ENCODE assay signal across 16 mouse cellular contexts in genomic region chr12:38854274-38854673, GRCm38 (mm10).
DNase-seq lines count a peak whose midpoint lies in the region; ATAC-seq lines count a peak whose summit lies in the region.
"Had no signal": no experiment of that assay in that cellular context is flagged by ENCODE, and none has a peak within 500 bp of the region (broad histone marks: within the 10 kb centered on the region; RNA-seq: fewer than 3 reads in every experiment).

No protein-coding gene starts in this region.

- H3K27ac ChIP-seq in embryonic facial prominence, embryonic 15.5 days (replicated peaks) = no peak overlapping the region
- no peak overlapping the region for H3K27ac ChIP-seq in intestine, embryonic 15.5 days
- H3K27ac ChIP-seq: gastrocnemius, adult 2 months; heart, adult 2 months; hindbrain, embryonic 15.5 days; limb, embryonic 15.5 days; midbrain, embryonic 12.5 days had no signal

- no peaks in the 10 kb centered on the region for H3K9me3 ChIP-seq in embryonic facial prominence, embryonic 15.5 days (replicated peaks)
- H3K9me3 ChIP-seq in intestine, embryonic 15.5 days = no peaks in the 10 kb centered on the region
- H3K9me3 ChIP-seq: hindbrain, embryonic 15.5 days; limb, embryonic 15.5 days; midbrain, embryonic 12.5 days had no signal

- H3K36me3 ChIP-seq in embryonic facial prominence, embryonic 15.5 days = no peaks in the 10 kb centered on the region
- H3K36me3 ChIP-seq in intestine, embryonic 15.5 days = no peaks in the 10 kb centered on the region
- H3K36me3 ChIP-seq: hindbrain, embryonic 15.5 days; midbrain, embryonic 12.5 days had no signal

- 13% methylated on average over 5 of the region's 5 CpGs for WGBS in embryonic facial prominence, embryonic 15.5 days
- 77% methylated on average over 5 of the region's 5 CpGs for WGBS in intestine, embryonic 15.5 days

- peak; percentile 54; the same call in 1 of the 2 replicates for ATAC-seq in embryonic facial prominence, embryonic 15.5 days (ENCODE audit: insufficient number of reproducible peaks, low FRiP score, low TSS enrichment, low read depth)
- ATAC-seq in granulocyte monocyte progenitor cell, adult 5-6 weeks (replicated peaks; ENCODE audit: poor library complexity, severe bottlenecking) = peak; percentile 65
- no peak for ATAC-seq in intestine, embryonic 15.5 days
- ATAC-seq: CD4-positive, CD25-positive, alpha-beta regulatory T cell, adult 4 months; liver, postnatal 0 days had no signal

- no peaks in the 10 kb centered on the region for H3K27me3 ChIP-seq in embryonic facial prominence, embryonic 15.5 days
- H3K27me3 ChIP-seq in intestine, embryonic 15.5 days (replicated peaks) = no peaks in the 10 kb centered on the region
- H3K27me3 ChIP-seq: hindbrain, embryonic 15.5 days; limb, embryonic 15.5 days; midbrain, embryonic 12.5 days had no signal

- no peak overlapping the region for H3K9ac ChIP-seq in embryonic facial prominence, embryonic 15.5 days
- H3K9ac ChIP-seq in intestine, embryonic 15.5 days = no peak overlapping the region
- H3K9ac ChIP-seq: hindbrain, embryonic 15.5 days; limb, embryonic 15.5 days; liver, postnatal 0 days; midbrain, embryonic 12.5 days had no signal

- peak; percentile 20 for DNase-seq in retina, postnatal 1 day
- no peak for DNase-seq in retina, embryonic 14.5 days (ENCODE audit: low spot score)
- DNase-seq in left cerebral cortex, adult 11 months (ENCODE audit: low spot score) = no peak
- DNase-seq in heart, adult 18-20 months = no peak
- DNase-seq: cerebellum, adult 11-12 months; gastrocnemius, adult 2 months; heart, adult 2 months; kidney, adult 9 months; liver, postnatal 0 days had no signal

- no peak overlapping the region for H3K4me3 ChIP-seq in embryonic facial prominence, embryonic 15.5 days (replicated peaks)
- no peak overlapping the region for H3K4me3 ChIP-seq in intestine, embryonic 15.5 days (replicated peaks)
- H3K4me3 ChIP-seq: gastrocnemius, adult 2 months; heart, adult 2 months; hindbrain, embryonic 15.5 days; limb, embryonic 15.5 days; midbrain, embryonic 12.5 days had no signal

- H3K4me2 ChIP-seq in embryonic facial prominence, embryonic 15.5 days (replicated peaks) = no peak overlapping the region
- H3K4me2 ChIP-seq in intestine, embryonic 15.5 days (replicated peaks) = no peak overlapping the region
- H3K4me2 ChIP-seq: hindbrain, embryonic 15.5 days; limb, embryonic 15.5 days; midbrain, embryonic 12.5 days had no signal

- 0 out of 2 replicates have a peak, but pooled peaks cover 4% of the 10 kb centered on the region for H3K4me1 ChIP-seq in embryonic facial prominence, embryonic 15.5 days
- H3K4me1 ChIP-seq in intestine, embryonic 15.5 days (replicated peaks) = no peaks in the 10 kb centered on the region
- H3K4me1 ChIP-seq: hindbrain, embryonic 15.5 days; limb, embryonic 15.5 days had no signal
